Mouse (Mus musculus): ENCODE results near the gene Zbtb43. TPM values are rescaled to one million over a fixed set of nuclear protein-coding genes. Genes with fewer than 3 reads are reported as not detected.

Gene Zbtb43
- polyA plus RNA-seq, 1 experiment from 2014 or later = 18.7 TPM

Other genes starting within 250 kb of the Zbtb43 start
- gene Ralgps1, start 97.1 kb downstream of the Zbtb43 start, polyA plus RNA-seq (2016; fragmentation: Nextera tagmentation; extraction: Ambion mirVana) = 4.8 and 5.2 TPM in 2 replicates
- gene Zbtb34, start 37.2 kb downstream of the Zbtb43 start, polyA plus RNA-seq (2016; fragmentation: Nextera tagmentation; extraction: Ambion mirVana) = 8.7 and 8.9 TPM in 2 replicates
- 8.6 and 9.9 TPM in 2 replicates for gene Lmx1b, start 172.0 kb upstream of the Zbtb43 start, polyA plus RNA-seq (2016; fragmentation: Nextera tagmentation; extraction: Ambion mirVana)